Mouse (Mus musculus) heart, embryonic 16.5 days (tissue): ENCODE results near the gene Crybg1. TPM values are rescaled to one million over a fixed set of nuclear protein-coding genes. Genes with fewer than 3 reads are reported as not detected.

Experiments
- ATAC-seq: fragments of 200-750 bp; cut with Nextera tagmentation; replicated peaks from 2 replicates; pipeline ENCODE4 v1.8.0; 2017; ENCODE audit warnings: moderate number of reproducible peaks; ENCODE audit not compliant: insufficient read depth, low FRiP score; ENCODE audit errors: extremely low read depth
- H3K27ac ChIP-seq: fragments of 300-500 bp; sonication (generic); 2 replicates; pipeline ENCODE4 v1.5.1; 2014; ENCODE audit warnings: mild to moderate bottlenecking, low read length, control low read depth, moderate library complexity
- H3K27me3 ChIP-seq: fragments of 300-500 bp; sonication (generic); 2 replicates; pipeline ENCODE4 v1.6.1; 2014; ENCODE audit warnings: low read length, mixed read lengths; ENCODE audit not compliant: control insufficient read depth, insufficient read depth
- H3K36me3 ChIP-seq: fragments of 300-500 bp; sonication (generic); 2 replicates; pipeline ENCODE4 v1.6.1; 2014; ENCODE audit not compliant: control insufficient read depth, insufficient read depth
- H3K4me1 ChIP-seq: fragments of 300-500 bp; sonication (generic); 2 replicates; pipeline ENCODE4 v1.6.1; 2014; ENCODE audit warnings: low read length, mixed read lengths; ENCODE audit not compliant: control insufficient read depth, insufficient read depth
- H3K4me2 ChIP-seq: fragments of 300-500 bp; sonication (generic); 2 replicates; pipeline ENCODE4 v1.6.1; 2014; ENCODE audit warnings: low read depth, mild to moderate bottlenecking, control low read depth, low read length
- H3K4me3 ChIP-seq: fragments of 300-500 bp; sonication (generic); 2 replicates; pipeline ENCODE4 v1.5.1; 2014; ENCODE audit warnings: mild to moderate bottlenecking, control low read depth, low read length
- H3K9ac ChIP-seq: fragments of 300-500 bp; sonication (generic); 2 replicates; pipeline ENCODE4 v1.6.1; 2014; ENCODE audit warnings: low read length, control low read depth
- H3K9me3 ChIP-seq: fragments of 300-500 bp; sonication (generic); replicated peaks from 2 replicates; pipeline ENCODE4 v1.6.1; 2016; ENCODE audit warnings: low read length; ENCODE audit not compliant: control insufficient read depth
- WGBS: fragments of 180-500 bp; shearing (Covaris S2); extraction: QIAGEN DNeasy Blood & Tissue Kit; methylation state at CpG from one replicate; pipeline ENCODE4 v1.1.7; 2014; 5-methylcytosine and 5-hydroxymethylcytosine counted together
- polyA plus RNA-seq: library from polyadenylated mRNA; unstranded; fragments of >200 nt; fragmentation: Nextera tagmentation; extraction: Ambion mirVana; gene quantifications from 2 replicates; pipeline ENCODE4 v1.2.1, GENCODE M21; 2015

Crybg1 gene
- polyA plus RNA-seq, 1 experiment from 2014 or later = 0.42 TPM

DNA sequence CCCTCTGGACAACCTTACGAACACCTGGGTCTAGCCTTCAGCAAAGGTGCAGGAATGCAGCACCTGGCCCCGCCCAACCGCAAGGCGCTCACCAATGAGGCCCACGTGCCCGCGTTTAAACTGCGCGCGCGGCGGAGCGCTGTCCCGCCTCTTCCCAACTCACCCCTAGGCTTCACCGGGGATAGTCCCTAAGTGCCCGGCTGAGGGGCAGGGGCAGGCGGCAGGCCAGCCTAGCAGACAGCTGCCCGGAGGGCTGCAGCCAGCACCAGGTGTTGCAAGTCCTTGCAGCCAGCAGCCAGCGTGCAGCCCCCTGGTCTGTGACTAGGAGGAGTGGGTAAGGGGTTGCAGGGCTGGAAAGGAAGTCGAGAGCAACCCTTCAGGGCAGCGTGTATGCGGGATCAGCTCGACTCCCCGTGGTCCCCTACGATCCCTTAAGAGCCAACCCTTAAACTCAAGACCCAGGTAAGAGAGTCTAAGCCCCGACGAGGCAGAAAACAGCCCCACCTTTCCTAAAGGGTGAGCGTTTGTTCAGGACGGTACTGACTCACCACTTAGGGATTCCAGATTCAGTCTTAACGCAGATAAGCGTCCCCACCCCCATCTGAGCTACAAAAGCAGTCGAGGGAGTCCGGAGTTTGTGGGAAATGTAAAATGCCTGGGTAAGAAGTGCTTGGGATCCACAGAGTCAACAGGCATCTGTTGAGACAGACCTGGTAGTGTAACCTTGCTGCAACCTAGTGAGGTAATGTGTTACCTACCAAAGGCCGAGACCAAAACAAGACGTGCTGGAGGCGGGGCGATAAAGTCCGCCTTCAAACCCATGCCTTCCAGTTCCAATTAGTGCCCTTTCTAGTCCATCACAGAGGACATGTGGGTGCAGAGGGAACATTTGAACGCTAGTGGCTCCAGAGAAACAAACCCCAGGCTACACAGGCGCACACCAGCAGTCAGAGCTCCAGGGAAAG lies 142.7 kb downstream of the Crybg1 start:
- Histone ChIP-seq H3K27me3 (peaks cover 54% of the 10 kb centered on the region), H3K36me3 (no peaks in the 10 kb centered on the region), H3K4me2 (peak overlapping the region; percentile 61), H3K9ac (no peak overlapping the region), H3K4me3 (peak overlapping the region; percentile 45), H3K4me1 (peaks cover 9% of the 10 kb centered on the region), H3K27ac (no peak overlapping the region), H3K9me3 (no peaks in the 10 kb centered on the region)
- WGBS = 3% methylated on average over 40 of the region's 40 CpGs
- ATAC-seq = no peak

DNA sequence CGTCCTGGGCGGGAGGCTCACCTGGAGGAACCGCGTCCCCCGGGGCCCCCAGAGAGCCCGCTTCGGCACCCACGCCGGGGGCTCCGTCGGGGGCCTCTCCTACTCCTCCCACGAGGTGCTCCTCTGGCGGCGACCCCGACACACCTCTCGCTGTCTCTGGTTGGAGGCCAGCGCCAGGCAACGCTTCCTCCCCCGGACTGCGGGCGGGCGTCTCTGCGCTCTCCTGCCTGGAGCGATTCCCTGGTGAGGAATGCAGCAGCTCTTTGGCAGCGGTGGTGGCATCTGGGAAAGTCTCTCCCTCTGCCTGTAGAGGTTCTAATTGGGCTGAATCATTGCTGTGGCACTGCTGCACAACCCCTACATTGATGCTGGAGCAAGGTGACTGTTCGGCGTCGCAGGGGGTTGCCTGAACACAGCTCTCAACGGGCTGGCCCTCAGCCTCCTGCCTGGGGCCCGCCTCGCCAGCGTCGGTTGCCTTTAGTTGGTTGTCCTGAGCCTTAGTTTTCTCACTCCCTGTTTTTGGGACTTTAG lies 144.4 kb downstream of the Crybg1 start:
- no peak for ATAC-seq
- peak overlapping the region; percentile 77 for H3K4me2 ChIP-seq
- H3K9ac ChIP-seq = peak overlapping the region; percentile 66; the same call in 1 of the 2 replicates
- H3K4me3 ChIP-seq = peak overlapping the region; percentile 68
- no peaks in the 10 kb centered on the region for H3K9me3 ChIP-seq
- peaks cover 60% of the 10 kb centered on the region for H3K27me3 ChIP-seq
- no peaks in the 10 kb centered on the region for H3K36me3 ChIP-seq
- no peak overlapping the region for H3K27ac ChIP-seq
- H3K4me1 ChIP-seq = peaks cover 9% of the 10 kb centered on the region
- WGBS = 2% methylated on average over 33 of the region's 33 CpGs

GRCm38 (mm10) chr10:44003551-44004151 lies 145.0 kb downstream of the Crybg1 start:
- Histone ChIP-seq H3K36me3 (no peaks in the 10 kb centered on the region), H3K27me3 (peaks cover 60% of the 10 kb centered on the region), H3K4me3 (peak overlapping the region; percentile 68), H3K4me2 (peak overlapping the region; percentile 77), H3K27ac (no peak overlapping the region), H3K9ac (peak overlapping the region; percentile 66), H3K4me1 (peaks cover 9% of the 10 kb centered on the region), H3K9me3 (no peaks in the 10 kb centered on the region)
- WGBS = under 1% methylated on average over 68 of the region's 68 CpGs
- ATAC-seq = no peak

DNA sequence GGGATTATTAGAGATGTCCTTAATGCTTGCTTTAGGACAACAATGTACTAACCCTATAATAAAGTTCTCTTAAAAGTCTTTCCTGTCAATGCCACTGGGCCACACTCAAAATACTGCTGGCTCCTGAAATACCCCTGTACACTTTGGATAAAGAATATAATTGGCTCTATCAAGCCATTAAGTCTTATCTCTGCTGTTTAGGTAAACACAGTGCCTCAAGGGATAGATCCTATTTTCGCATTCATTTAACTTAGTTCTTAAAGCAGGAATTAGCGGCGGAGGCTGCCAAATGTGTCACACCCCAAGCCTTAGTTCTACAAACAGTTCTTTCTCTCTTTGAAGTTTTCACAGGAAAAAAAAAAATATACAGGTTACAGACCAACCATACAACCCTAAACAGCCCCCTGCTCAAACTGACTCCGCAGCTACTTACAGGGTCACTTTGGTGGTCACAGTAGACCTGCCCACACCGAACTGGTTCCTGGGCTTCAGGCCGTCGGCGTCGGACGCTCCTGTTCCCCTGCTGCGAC lies 145.6 kb downstream of the Crybg1 start:
- Histone ChIP-seq H3K36me3 (no peaks in the 10 kb centered on the region), H3K27ac (no peak overlapping the region), H3K27me3 (peaks cover 58% of the 10 kb centered on the region), H3K9ac (peak overlapping the region; percentile 66), H3K4me2 (peak overlapping the region; percentile 77), H3K4me3 (peak overlapping the region; percentile 68), H3K4me1 (peaks cover 9% of the 10 kb centered on the region), H3K9me3 (no peaks in the 10 kb centered on the region)
- no peak for ATAC-seq
- WGBS = 3% methylated on average over 11 of the region's 11 CpGs

- Histone ChIP-seq H3K27ac (no peak overlapping the region), H3K36me3 (no peaks in the 10 kb centered on the region), H3K4me2 (no peak overlapping the region; the same call in 1 of the 2 replicates), H3K4me1 (peaks cover 9% of the 10 kb centered on the region), H3K9ac (no peak overlapping the region), H3K4me3 (peak overlapping the region; percentile 68; the same call in 1 of the 2 replicates), H3K9me3 (no peaks in the 10 kb centered on the region), H3K27me3 (peaks cover 60% of the 10 kb centered on the region)
- no peak for ATAC-seq
- 35% methylated on average over 14 of the region's 14 CpGs for WGBS
These were observed 146.4 kb downstream of the Crybg1 start for GRCm38 (mm10) chr10:44002004-44002940.

GRCm38 (mm10) chr10:44000156-44000865 lies 148.3 kb downstream of the Crybg1 start:
- no peak for ATAC-seq
- Histone ChIP-seq H3K27ac (no peak overlapping the region), H3K4me2 (no peak overlapping the region), H3K4me1 (peaks cover 3% of the 10 kb centered on the region; the same call in 1 of the 2 replicates), H3K9me3 (no peaks in the 10 kb centered on the region), H3K36me3 (no peaks in the 10 kb centered on the region), H3K27me3 (peaks cover 55% of the 10 kb centered on the region), H3K4me3 (no peak overlapping the region), H3K9ac (no peak overlapping the region)
- WGBS = 65% methylated on average over 2 of the region's 2 CpGs

DNA sequence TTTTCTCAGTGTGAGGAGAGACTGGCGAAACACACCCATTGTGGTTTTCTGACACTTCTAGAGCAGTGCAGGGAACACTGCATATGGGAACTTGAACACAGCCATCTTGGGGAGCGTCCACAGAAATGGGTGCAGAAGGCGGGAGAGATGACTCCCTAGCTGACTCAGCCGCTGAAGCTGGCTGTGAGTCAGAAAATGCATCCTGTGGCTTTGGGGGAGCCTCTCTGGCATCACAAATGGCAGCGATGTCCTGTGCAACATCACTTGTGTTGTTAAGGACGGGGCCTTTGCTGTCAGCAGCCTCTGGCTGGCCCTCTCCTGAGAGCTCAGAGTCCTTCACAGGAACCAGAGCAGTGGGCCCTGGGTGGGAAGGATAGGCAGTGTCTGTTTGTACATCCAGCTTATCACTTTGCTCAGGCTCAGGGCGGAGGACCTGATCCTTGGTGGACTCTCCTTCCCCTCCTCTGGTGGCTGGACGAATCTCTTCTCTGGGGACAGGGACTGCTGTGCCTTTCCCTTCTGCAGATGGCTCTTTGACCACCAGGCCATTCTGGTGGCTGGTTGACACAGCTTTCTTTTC lies 150.1 kb downstream of the Crybg1 start:
- ATAC-seq = no peak
- no peaks in the 10 kb centered on the region for H3K36me3 ChIP-seq
- no peak overlapping the region for H3K9ac ChIP-seq
- peaks cover 39% of the 10 kb centered on the region for H3K27me3 ChIP-seq
- H3K27ac ChIP-seq = no peak overlapping the region
- no peak overlapping the region for H3K4me2 ChIP-seq
- no peak overlapping the region for H3K4me3 ChIP-seq
- H3K4me1 ChIP-seq = 0 out of 2 replicates have a peak, but pooled peaks cover 3% of the 10 kb centered on the region
- H3K9me3 ChIP-seq = no peaks in the 10 kb centered on the region
- WGBS = 46% methylated on average over 8 of the region's 8 CpGs
